Mouse (Mus musculus) kidney, adult 2 months (tissue): ENCODE results near the gene Ly6g6f. TPM values are rescaled to one million over a fixed set of nuclear protein-coding genes. Genes with fewer than 3 reads are reported as not detected.
"Not testable (repeated sequence)": the region's sequence is repeated elsewhere in the genome, so short reads cannot be mapped to it uniquely, and the experiment has no call there.

Experiments
- DNase-seq: peaks from one replicate; pipeline ENCODE4 v3.0.0; 2021
- H3K27ac ChIP-seq: fragments of 200-500 bp; 2 replicates; pipeline ENCODE4 v1.5.1; 2012; ENCODE audit warnings: low read depth, low read length, control low read depth, inconsistent platforms; ENCODE audit not compliant: insufficient read depth
- H3K27me3 ChIP-seq: fragments of 200-500 bp; replicated peaks from 2 replicates; pipeline ENCODE4 v1.6.1; 2012; ENCODE audit warnings: mild to moderate bottlenecking, moderate library complexity, low read length, inconsistent platforms; ENCODE audit not compliant: control insufficient read depth, insufficient read depth
- H3K36me3 ChIP-seq: fragments of 200-500 bp; 2 replicates; pipeline ENCODE4 v1.6.1; 2012; ENCODE audit warnings: mild to moderate bottlenecking, moderate library complexity, low read length, inconsistent platforms; ENCODE audit not compliant: control insufficient read depth, insufficient read depth
- H3K4me1 ChIP-seq: fragments of 200-500 bp; 2 replicates; pipeline ENCODE4 v1.6.1; 2011; ENCODE audit warnings: low read length; ENCODE audit not compliant: control insufficient read depth, insufficient read depth
- H3K4me3 ChIP-seq: fragments of 200-500 bp; 2 replicates; pipeline ENCODE4 v1.5.1; 2011; ENCODE audit warnings: mild to moderate bottlenecking, low read depth, low read length, control low read depth; ENCODE audit not compliant: insufficient read depth
- CTCF ChIP-seq: fragments of 200-500 bp; conservative IDR thresholded peaks from 2 replicates; pipeline ENCODE4 v1.5.1; 2011; ENCODE audit warnings: low read depth, mild to moderate bottlenecking, control low read depth, low read length, moderate library complexity, mixed read lengths; ENCODE audit not compliant: insufficient read depth, insufficient read length
- POLR2A ChIP-seq: fragments of 200-500 bp; IDR thresholded peaks from one replicate; pipeline ENCODE4 v1.6.1; 2011; ENCODE audit warnings: low read depth, low read length, control low read depth
- WGBS: fragments of 180-500 bp; shearing (Covaris S2); methylation state at CpG from one replicate; pipeline ENCODE4 v1.1.7; 2018; 5-methylcytosine and 5-hydroxymethylcytosine counted together
- polyA plus RNA-seq: library from polyadenylated mRNA; depleted of rRNA; stranded (reverse); fragments of >200 nt; gene quantifications from 2 replicates; pipeline ENCODE4 v1.2.3, GENCODE M21; 2012

The Ly6g6f gene
- polyA plus RNA-seq, 1 experiment, result not detected

GRCm38 (mm10) chr17:35127017-35127416, 41.6 kb upstream of the Ly6g6f start:
- DNase-seq, result no peak
- H3K36me3 ChIP-seq, result no peaks in the 10 kb centered on the region; the same call in 1 of the 2 replicates
- WGBS, result 52% methylated on average over 13 of the region's 13 CpGs
- no peaks in the 10 kb centered on the region for H3K27me3 ChIP-seq
- H3K27ac ChIP-seq, result peak overlapping the region; percentile 87; the same call in 1 of the 2 replicates
- peak overlapping the region; percentile 96 for H3K4me3 ChIP-seq
- H3K4me1 ChIP-seq, result peaks cover 23% of the 10 kb centered on the region; the same call in 1 of the 2 replicates
- TF ChIP-seq POLR2A, result no peak
- no peak for TF ChIP-seq CTCF

GRCm38 (mm10) chr17:35126206-35126611, 40.8 kb upstream of the Ly6g6f start, which contains the start of gene D17H6S53E:
TSS of gene D17H6S53E (plus strand) at chr17:35126373.
- Histone ChIP-seq H3K36me3 (no peaks in the 10 kb centered on the region; the same call in 1 of the 2 replicates), H3K4me1 (peaks cover 23% of the 10 kb centered on the region; the same call in 1 of the 2 replicates), H3K27ac (peak within 1 kb of the TSS; percentile 87), H3K27me3 (no peaks in the 10 kb centered on the region), H3K4me3 (peak within 1 kb of the TSS; percentile 96)
- under 1% methylated on average over 36 of the region's 36 CpGs for WGBS
- TF ChIP-seq CTCF, result no peak
- TF ChIP-seq POLR2A, result peak; percentile 48
- DNase-seq, result peak; percentile 82

GRCm38 (mm10) chr17:35125578-35125977, 40.2 kb upstream of the Ly6g6f start:
- H3K27ac ChIP-seq, result peak overlapping the region; percentile 61; the same call in 1 of the 2 replicates
- H3K27me3 ChIP-seq, result no peaks in the 10 kb centered on the region
- WGBS, result 23% methylated on average over 6 of the region's 6 CpGs
- peak; percentile 30 for DNase-seq
- H3K4me1 ChIP-seq, result peaks cover 23% of the 10 kb centered on the region; the same call in 1 of the 2 replicates
- no peaks in the 10 kb centered on the region; the same call in 1 of the 2 replicates for H3K36me3 ChIP-seq
- H3K4me3 ChIP-seq, result peak overlapping the region; percentile 96
- TF ChIP-seq CTCF (no peak), POLR2A (no peak)

- WGBS, result 96% methylated on average over 1 of the region's 1 CpGs
- no peak for TF ChIP-seq POLR2A
- TF ChIP-seq CTCF, result no peak
- Histone ChIP-seq H3K27ac (peak overlapping the region; percentile 61; the same call in 1 of the 2 replicates), H3K4me3 (no peak overlapping the region), H3K27me3 (no peaks in the 10 kb centered on the region), H3K36me3 (no peaks in the 10 kb centered on the region; the same call in 1 of the 2 replicates), H3K4me1 (peaks cover 25% of the 10 kb centered on the region; the same call in 1 of the 2 replicates)
- no peak for DNase-seq
These were observed 39.7 kb upstream of the Ly6g6f start for GRCm38 (mm10) chr17:35125081-35125480.

- Histone ChIP-seq H3K4me1 (peaks cover 26% of the 10 kb centered on the region; the same call in 1 of the 2 replicates), H3K27ac (peak overlapping the region; percentile 21; the same call in 1 of the 2 replicates)
- 80% methylated on average over 12 of the region's 12 CpGs for WGBS
- not testable (repeated sequence) for H3K4me3 ChIP-seq, H3K27me3 ChIP-seq, H3K36me3 ChIP-seq
- peak; percentile 62 for DNase-seq
These were observed 39.0 kb upstream of the Ly6g6f start for GRCm38 (mm10) chr17:35124261-35124896.

- not testable (repeated sequence) for H3K36me3 ChIP-seq, H3K27ac ChIP-seq, H3K4me3 ChIP-seq, DNase-seq, H3K27me3 ChIP-seq
- WGBS, result 93% methylated on average over 9 of the region's 9 CpGs
- peaks cover 26% of the 10 kb centered on the region; the same call in 1 of the 2 replicates for H3K4me1 ChIP-seq
These were observed 37.9 kb upstream of the Ly6g6f start for GRCm38 (mm10) chr17:35123287-35123686.

GRCm38 (mm10) chr17:35121871-35122303, 36.5 kb upstream of the Ly6g6f start, which contains the start of gene Csnk2b:
TSS of gene Csnk2b (minus strand) at chr17:35122053.
- TF ChIP-seq CTCF (peak; percentile 15; the same call in 1 of the 2 replicates), POLR2A (no peak)
- H3K27ac ChIP-seq, result peak within 1 kb of the TSS; percentile 70
- WGBS, result under 1% methylated on average over 19 of the region's 19 CpGs
- H3K27me3 ChIP-seq, result no peaks in the 10 kb centered on the region
- H3K4me3 ChIP-seq, result peak within 1 kb of the TSS; percentile 84
- peaks cover 18% of the 10 kb centered on the region; the same call in 1 of the 2 replicates for H3K4me1 ChIP-seq
- H3K36me3 ChIP-seq, result peaks cover 3% of the 10 kb centered on the region; the same call in 1 of the 2 replicates
- DNase-seq, result peak; percentile 67
